Mouse (Mus musculus): ENCODE data around the gene Btbd19. TPM values are rescaled to one million over a fixed set of nuclear protein-coding genes. Genes with fewer than 3 reads are reported as not detected.
A peak's percentile ranks its signal among the peaks of the same experiment; 100 is the strongest.

Btbd19 gene
- polyA plus RNA-seq, 1 experiment from 2014 or later, result 3.3 TPM

GRCm38 (mm10) chr4:117096666-117097065 is 28.9 kb downstream of the Btbd19 start:
- no peaks in the 10 kb centered on the region for H3K36me3 ChIP-seq
- no peaks in the 10 kb centered on the region for H3K27me3 ChIP-seq (replicated peaks)
- H3K4me3 ChIP-seq, result peak overlapping the region; percentile 61
- no peaks in the 10 kb centered on the region for H3K9me3 ChIP-seq (replicated peaks)
- peak overlapping the region; percentile 66 for H3K9ac ChIP-seq
- peak overlapping the region; percentile 95 for H3K4me2 ChIP-seq
- peak; percentile 40; the same call in 1 of the 2 replicates for ATAC-seq (ENCODE audit: insufficient number of reproducible peaks, low FRiP score)
- peaks cover 21% of the 10 kb centered on the region for H3K4me1 ChIP-seq (replicated peaks)
- 19% methylated on average over 5 of the region's 5 CpGs for WGBS
- peak overlapping the region; percentile 80 for H3K27ac ChIP-seq (ENCODE audit: poor library complexity, severe bottlenecking)

GRCm38 (mm10) chr4:117095551-117096452 is 29.7 kb downstream of the Btbd19 start, which contains the start of gene Ptch2:
TSS of gene Ptch2 (plus strand) at chr4:117096075.
- Histone ChIP-seq H3K4me3 (peak within 1 kb of the TSS; percentile 61), H3K27ac (ENCODE audit: poor library complexity, severe bottlenecking) (peak within 1 kb of the TSS; percentile 80), H3K27me3 (replicated peaks) (no peaks in the 10 kb centered on the region), H3K36me3 (no peaks in the 10 kb centered on the region), H3K4me1 (replicated peaks) (peaks cover 21% of the 10 kb centered on the region), H3K4me2 (peak within 1 kb of the TSS; percentile 95), H3K9me3 (replicated peaks) (no peaks in the 10 kb centered on the region), H3K9ac (peak within 1 kb of the TSS; percentile 66)
- under 1% methylated on average over 50 of the region's 50 CpGs for whole genome bisulfite sequencing
- peak; percentile 77 for ATAC-seq (ENCODE audit: insufficient number of reproducible peaks, low FRiP score)

GRCm38 (mm10) chr4:117094626-117095361 is 30.7 kb downstream of the Btbd19 start:
- Histone ChIP-seq H3K4me3 (no peak overlapping the region), H3K4me2 (no peak overlapping the region), H3K27ac (ENCODE audit: poor library complexity, severe bottlenecking) (no peak overlapping the region), H3K9me3 (replicated peaks) (no peaks in the 10 kb centered on the region), H3K36me3 (no peaks in the 10 kb centered on the region), H3K27me3 (replicated peaks) (no peaks in the 10 kb centered on the region), H3K4me1 (replicated peaks) (peaks cover 21% of the 10 kb centered on the region), H3K9ac (no peak overlapping the region)
- no peak for ATAC-seq (ENCODE audit: insufficient number of reproducible peaks, low FRiP score)
- WGBS, result 81% methylated on average over 3 of the region's 3 CpGs

- H3K9me3 ChIP-seq (replicated peaks), result no peaks in the 10 kb centered on the region
- H3K9ac ChIP-seq, result no peak overlapping the region
- H3K27me3 ChIP-seq (replicated peaks), result no peaks in the 10 kb centered on the region
- peaks cover 6% of the 10 kb centered on the region for H3K36me3 ChIP-seq
- ATAC-seq (ENCODE audit: insufficient number of reproducible peaks, low FRiP score), result no peak; the same call in 1 of the 2 replicates
- WGBS, result 70% methylated on average over 7 of the region's 7 CpGs
- no peak overlapping the region for H3K4me2 ChIP-seq
- peaks cover under 1% of the 10 kb centered on the region for H3K4me1 ChIP-seq (replicated peaks)
- H3K27ac ChIP-seq (ENCODE audit: poor library complexity, severe bottlenecking), result no peak overlapping the region
- H3K4me3 ChIP-seq, result no peak overlapping the region
Measured at GRCm38 (mm10) chr4:117090586-117090985, 34.9 kb downstream of the Btbd19 start.

GRCm38 (mm10) chr4:117087948-117088640 is 37.4 kb downstream of the Btbd19 start:
- Histone ChIP-seq H3K4me1 (replicated peaks) (no peaks in the 10 kb centered on the region), H3K9ac (no peak overlapping the region), H3K27me3 (replicated peaks) (no peaks in the 10 kb centered on the region), H3K27ac (ENCODE audit: poor library complexity, severe bottlenecking) (no peak overlapping the region), H3K36me3 (peaks cover 12% of the 10 kb centered on the region), H3K4me3 (no peak overlapping the region), H3K9me3 (replicated peaks) (no peaks in the 10 kb centered on the region), H3K4me2 (no peak overlapping the region)
- WGBS, result 78% methylated on average over 7 of the region's 7 CpGs
- no peak for ATAC-seq (ENCODE audit: insufficient number of reproducible peaks, low FRiP score)

GRCm38 (mm10) chr4:117071183-117071582 is 54.3 kb downstream of the Btbd19 start:
- H3K4me2 ChIP-seq, result no peak overlapping the region
- no peak overlapping the region for H3K9ac ChIP-seq
- 85% methylated on average over 5 of the region's 5 CpGs for WGBS
- no peak for ATAC-seq (ENCODE audit: insufficient number of reproducible peaks, low FRiP score)
- H3K4me3 ChIP-seq, result no peak overlapping the region
- no peak overlapping the region for H3K27ac ChIP-seq (ENCODE audit: poor library complexity, severe bottlenecking)
- H3K36me3 ChIP-seq, result peaks cover 72% of the 10 kb centered on the region
- no peaks in the 10 kb centered on the region for H3K4me1 ChIP-seq (replicated peaks)
- H3K9me3 ChIP-seq (replicated peaks), result no peaks in the 10 kb centered on the region
- H3K27me3 ChIP-seq (replicated peaks), result no peaks in the 10 kb centered on the region

GRCm38 (mm10) chr4:117070624-117071023 is 54.9 kb downstream of the Btbd19 start:
- Histone ChIP-seq H3K9me3 (replicated peaks) (no peaks in the 10 kb centered on the region), H3K27me3 (replicated peaks) (no peaks in the 10 kb centered on the region), H3K4me3 (no peak overlapping the region), H3K27ac (ENCODE audit: poor library complexity, severe bottlenecking) (no peak overlapping the region), H3K36me3 (peaks cover 75% of the 10 kb centered on the region), H3K4me2 (no peak overlapping the region), H3K4me1 (replicated peaks) (no peaks in the 10 kb centered on the region), H3K9ac (no peak overlapping the region)
- 61% methylated on average over 4 of the region's 4 CpGs for WGBS
- ATAC-seq (ENCODE audit: insufficient number of reproducible peaks, low FRiP score), result no peak; the same call in 1 of the 2 replicates

- H3K4me1 ChIP-seq (replicated peaks), result no peaks in the 10 kb centered on the region
- H3K9ac ChIP-seq, result no peak overlapping the region
- peaks cover 72% of the 10 kb centered on the region for H3K36me3 ChIP-seq
- H3K9me3 ChIP-seq (replicated peaks), result no peaks in the 10 kb centered on the region
- no peak overlapping the region for H3K4me2 ChIP-seq
- no peak overlapping the region for H3K27ac ChIP-seq (ENCODE audit: poor library complexity, severe bottlenecking)
- 89% methylated on average over 1 of the region's 1 CpGs for WGBS
- no peak overlapping the region for H3K4me3 ChIP-seq
- no peak for ATAC-seq (ENCODE audit: insufficient number of reproducible peaks, low FRiP score)
- no peaks in the 10 kb centered on the region for H3K27me3 ChIP-seq (replicated peaks)
Measured at GRCm38 (mm10) chr4:117069647-117070046, 55.9 kb downstream of the Btbd19 start.

Small RNAs within 50 kb of the gene (microRNA-seq; reads per million reads assigned to microRNA genes)
- not detected for gene Gm22398

Other genes starting within 250 kb of the Btbd19 start
- gene Zswim5, start 248.3 kb downstream of the Btbd19 start, polyA plus RNA-seq (2016; fragmentation: Nextera tagmentation; extraction: Ambion mirVana), result 0.50 and 0.79 TPM in 2 replicates
- 90.9 and 92.2 TPM in 2 replicates for gene Urod, start 131.3 kb downstream of the Btbd19 start, polyA plus RNA-seq (2016; fragmentation: Nextera tagmentation; extraction: Ambion mirVana)
- gene Hectd3, start 130.4 kb downstream of the Btbd19 start, polyA plus RNA-seq (2016; fragmentation: Nextera tagmentation; extraction: Ambion mirVana), result 6.8 and 8.0 TPM in 2 replicates
- gene Eif2b3, start 106.3 kb downstream of the Btbd19 start, polyA plus RNA-seq (2016; fragmentation: Nextera tagmentation; extraction: Ambion mirVana), result 25.2 and 29.2 TPM in 2 replicates
- gene Ptch2, start 29.6 kb downstream of the Btbd19 start, polyA plus RNA-seq (2016; fragmentation: Nextera tagmentation; extraction: Ambion mirVana), result 2.6 and 2.7 TPM in 2 replicates
- gene Tctex1d4, start 1.1 kb upstream of the Btbd19 start, polyA plus RNA-seq (2016; fragmentation: Nextera tagmentation; extraction: Ambion mirVana), result not detected in 2 replicates
- gene Plk3, start 8.2 kb upstream of the Btbd19 start, polyA plus RNA-seq (2016; fragmentation: Nextera tagmentation; extraction: Ambion mirVana), result 2.6 TPM in 2 replicates
- gene Rps8, start 30.5 kb upstream of the Btbd19 start, polyA plus RNA-seq (2016; fragmentation: Nextera tagmentation; extraction: Ambion mirVana), result 612 and 621 TPM in 2 replicates
- gene Kif2c, start 56.9 kb upstream of the Btbd19 start, polyA plus RNA-seq (2016; fragmentation: Nextera tagmentation; extraction: Ambion mirVana), result 51.8 and 53.4 TPM in 2 replicates
- gene Tmem53, start 126.2 kb upstream of the Btbd19 start, polyA plus RNA-seq (2016; fragmentation: Nextera tagmentation; extraction: Ambion mirVana), result 18.2 and 19.6 TPM in 2 replicates
- 0.37 and 0.70 TPM in 2 replicates for gene Armh1, start 126.4 kb upstream of the Btbd19 start, polyA plus RNA-seq (2016; fragmentation: Nextera tagmentation; extraction: Ambion mirVana)